Mouse (Mus musculus) hematopoietic stem cell, adult 5-6 weeks (primary cell): ENCODE measurements around the gene Denr. TPM values are rescaled to one million over a fixed set of nuclear protein-coding genes. Genes with fewer than 3 reads are reported as not detected.

ENCODE experiments used
- ATAC-seq, 2 experiments: fragments of 125-278 bp in 1 of 2; replicated peaks in 1 of 2; 2 replicates each; pipeline ENCODE4 v1.8.0; 2016 to 2017; ENCODE audit warnings: inconsistent platforms in 2 of 2, mild to moderate bottlenecking in 2 of 2, moderate number of reproducible peaks in 2 of 2, low read depth in 1 of 2, moderate TSS enrichment in 1 of 2; ENCODE audit not compliant: low FRiP score in 2 of 2, poor library complexity in 2 of 2, severe bottlenecking in 2 of 2, insufficient read depth in 1 of 2, low TSS enrichment in 1 of 2
- total RNA-seq: library from RNA; stranded (forward); fragments of 172-1452, 232-1000 nt; gene quantifications from 2 replicates; pipeline ENCODE4 v1.2.3, GENCODE M21; 2017

Denr gene
- total RNA-seq, 1 experiment from 2014 or later, result 86.1 TPM

- ATAC-seq, result no peak
These were observed 45.5 kb downstream of the Denr start for GRCm38 (mm10) chr5:123952365-123953045.

GRCm38 (mm10) chr5:123957213-123957612 lies 50.2 kb downstream of the Denr start:
- ATAC-seq, result no peak

GRCm38 (mm10) chr5:123959018-123959417 lies 52.0 kb downstream of the Denr start:
- no peak for ATAC-seq

GRCm38 (mm10) chr5:123960129-123960528 lies 53.2 kb downstream of the Denr start:
- ATAC-seq, result no peak

- ATAC-seq, result no peak
These were observed 54.1 kb downstream of the Denr start for GRCm38 (mm10) chr5:123961046-123961445.

GRCm38 (mm10) chr5:123964208-123964607 lies 57.2 kb downstream of the Denr start:
- ATAC-seq, result no peak

- ATAC-seq, result no peak
These were observed 59.8 kb downstream of the Denr start for GRCm38 (mm10) chr5:123966759-123967158.

- ATAC-seq, result no peak
These were observed 61.5 kb downstream of the Denr start for GRCm38 (mm10) chr5:123968468-123968867.

- ATAC-seq, result no peak
These were observed 62.2 kb downstream of the Denr start for GRCm38 (mm10) chr5:123969216-123969615.

- ATAC-seq, result no peak
These were observed 63.6 kb downstream of the Denr start for GRCm38 (mm10) chr5:123970576-123970975.

- no peak for ATAC-seq
These were observed 65.5 kb downstream of the Denr start for GRCm38 (mm10) chr5:123972453-123972852.

- peak; percentile 31 to 43 for ATAC-seq
These were observed 66.6 kb downstream of the Denr start, which contains the start of gene Hip1r for GRCm38 (mm10) chr5:123973299-123974178. Hip1r (plus strand) TSS chr5:123973628.

GRCm38 (mm10) chr5:123974179-123974485 lies 67.2 kb downstream of the Denr start:
- no peak for ATAC-seq

GRCm38 (mm10) chr5:123974616-123975111 lies 67.7 kb downstream of the Denr start:
- peak; percentile 78 to 82 for ATAC-seq

GRCm38 (mm10) chr5:123975668-123976180 lies 68.7 kb downstream of the Denr start:
- ATAC-seq, result no peak

- ATAC-seq, result no peak
These were observed 70.3 kb downstream of the Denr start for GRCm38 (mm10) chr5:123977231-123977630.

- no peak for ATAC-seq
These were observed 71.2 kb downstream of the Denr start for GRCm38 (mm10) chr5:123978131-123978530.
